Mouse (Mus musculus) brain, adult 2 months (tissue): ENCODE measurements around the gene A730049H05Rik.

ENCODE experiments used
- DNase-seq: peaks from one replicate; pipeline ENCODE4 v3.0.0; 2011; ENCODE audit warnings: low read depth, low spot score

The A730049H05Rik gene

GRCm38 (mm10) chr6:92878771-92879170 lies 62.5 kb downstream of the A730049H05Rik start:
- no peak for DNase-seq

- no peak for DNase-seq
These were observed 63.5 kb downstream of the A730049H05Rik start for GRCm38 (mm10) chr6:92879700-92880265.

GRCm38 (mm10) chr6:92882446-92882845 lies 66.2 kb downstream of the A730049H05Rik start:
- no peak for DNase-seq

GRCm38 (mm10) chr6:92883131-92883900 lies 67.0 kb downstream of the A730049H05Rik start:
- DNase-seq, result no peak

GRCm38 (mm10) chr6:92891535-92891934 lies 75.3 kb downstream of the A730049H05Rik start:
- no peak for DNase-seq
